Mouse (Mus musculus) lung, postnatal 0 days (tissue): Measurements from ENCODE around the gene Syce1l. TPM values are rescaled to one million over a fixed set of nuclear protein-coding genes. Genes with fewer than 3 reads are reported as not detected.

Experiments
- ATAC-seq: fragments of 200-750 bp; cut with Nextera tagmentation; 2 replicates; pipeline ENCODE4 v1.8.0; 2017; ENCODE audit warnings: moderate library complexity
- DNase-seq: peaks from one replicate; pipeline ENCODE4 v3.0.0-alpha.2; 2016; ENCODE audit warnings: low spot score
- H3K27ac ChIP-seq: fragments of 300-500 bp; sonication (generic); 2 replicates; pipeline ENCODE4 v1.5.1; 2014; ENCODE audit warnings: antibody characterized with exemption, mild to moderate bottlenecking, low read length, mixed read lengths
- H3K27me3 ChIP-seq: fragments of 300-500 bp; sonication (generic); replicated peaks from 2 replicates; pipeline ENCODE4 v1.6.1; 2014; ENCODE audit warnings: low read length, mixed read lengths; ENCODE audit not compliant: insufficient read depth
- H3K36me3 ChIP-seq: fragments of 300-500 bp; sonication (generic); 2 replicates; pipeline ENCODE4 v1.6.1; 2014; ENCODE audit warnings: low read length, mixed read lengths; ENCODE audit not compliant: insufficient read depth
- H3K4me1 ChIP-seq: fragments of 300-500 bp; sonication (generic); 2 replicates; pipeline ENCODE4 v1.6.1; 2014; ENCODE audit warnings: antibody characterized with exemption, low read depth, low read length, mixed read lengths; ENCODE audit not compliant: insufficient read depth
- H3K4me2 ChIP-seq: fragments of 300-500 bp; sonication (generic); replicated peaks from 2 replicates; pipeline ENCODE4 v1.6.1; 2014; ENCODE audit warnings: low read depth, mild to moderate bottlenecking, low read length, moderate library complexity, mixed read lengths
- H3K4me3 ChIP-seq: fragments of 300-500 bp; sonication (generic); 2 replicates; pipeline ENCODE4 v1.5.1; 2014; ENCODE audit warnings: low read depth, low read length
- H3K9ac ChIP-seq: fragments of 300-500 bp; sonication (generic); replicated peaks from 2 replicates; pipeline ENCODE4 v1.6.1; 2014; ENCODE audit warnings: low read depth, mild to moderate bottlenecking
- H3K9me3 ChIP-seq: fragments of 300-500 bp; sonication (generic); 2 replicates; pipeline ENCODE4 v1.6.1; 2016; ENCODE audit warnings: low read length, mixed read lengths
- CTCF ChIP-seq: IDR thresholded peaks from 2 replicates; pipeline ENCODE4 v1.5.1; 2016; ENCODE audit warnings: antibody characterized with exemption, mild to moderate bottlenecking
- EP300 ChIP-seq: IDR thresholded peaks from 2 replicates; pipeline ENCODE4 v1.6.1; 2016; ENCODE audit warnings: antibody characterized with exemption, mild to moderate bottlenecking, control low read depth
- WGBS: fragments of 180-500 bp; shearing (Covaris S2); extraction: QIAGEN DNeasy Blood & Tissue Kit; methylation state at CpG from one replicate; pipeline ENCODE4 v1.1.7; 2014; 5-methylcytosine and 5-hydroxymethylcytosine counted together
- polyA plus RNA-seq: library from polyadenylated mRNA; unstranded; fragments of >200 nt; fragmentation: Nextera tagmentation; extraction: Ambion mirVana; gene quantifications from 2 replicates; pipeline ENCODE4 v1.2.1, GENCODE M21; 2015

The Syce1l gene
- polyA plus RNA-seq: 0.13 TPM in 1 of 2 replicates, not detected in the other

DNA sequence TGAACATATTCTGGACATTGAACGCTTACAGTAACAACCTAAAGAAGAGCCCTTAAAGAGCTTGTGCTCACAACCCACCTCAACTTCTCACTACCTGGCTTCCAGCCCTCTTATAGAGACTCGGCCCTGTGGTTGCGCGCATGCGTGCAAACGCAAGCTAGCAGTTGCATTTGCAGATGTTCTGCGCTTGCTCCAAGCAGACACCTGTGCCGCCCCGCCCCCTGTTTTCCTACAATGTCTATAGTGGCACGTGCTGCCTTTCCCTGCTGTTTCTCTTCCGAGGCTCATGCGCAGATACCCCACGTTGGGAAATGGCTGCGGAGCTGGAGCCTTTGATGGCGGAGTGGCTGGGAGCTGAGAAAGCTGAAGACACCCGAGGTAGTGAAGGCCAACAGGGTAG, at the start of gene Syce1l:
Syce1l (plus strand) TSS at position 288 of the 400 bp plus-strand sequence.
- Histone ChIP-seq H3K27ac (peak within 1 kb of the TSS; percentile 10; the same call in 1 of the 2 replicates), H3K27me3 (no peaks in the 10 kb centered on the region), H3K4me2 (no peak within 1 kb of the TSS), H3K9me3 (no peaks in the 10 kb centered on the region), H3K36me3 (peaks cover 9% of the 10 kb centered on the region; the same call in 1 of the 2 replicates), H3K4me3 (no peak within 1 kb of the TSS), H3K4me1 (no peaks in the 10 kb centered on the region), H3K9ac (no peak within 1 kb of the TSS)
- no peak for TF ChIP-seq CTCF
- no peak for TF ChIP-seq EP300
- ATAC-seq (no peak), DNase-seq (no peak)
- WGBS: 90% methylated on average over 16 of the region's 16 CpGs

DNA sequence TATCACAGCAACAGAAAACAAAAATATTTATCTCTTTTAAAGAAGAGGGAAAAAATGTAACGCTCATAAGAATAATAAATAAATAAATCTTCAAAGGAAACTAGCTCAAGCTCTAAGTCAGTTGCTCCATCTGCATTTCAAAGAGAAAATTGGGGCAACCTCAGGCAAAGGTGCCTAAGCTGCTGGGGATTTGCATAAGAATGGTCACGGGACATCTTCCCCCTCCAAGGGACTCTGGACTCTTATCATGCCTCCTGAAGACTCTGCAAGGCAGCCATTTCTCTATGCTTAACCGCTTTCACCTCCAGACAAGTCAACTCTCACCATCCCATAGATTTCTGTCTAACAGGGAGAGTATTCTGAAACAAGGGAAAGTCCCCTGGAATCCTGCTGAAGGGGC, 44.6 kb upstream of the Syce1l start:
- H3K9me3 ChIP-seq: no peaks in the 10 kb centered on the region
- DNase-seq: no peak
- H3K4me2 ChIP-seq: no peak overlapping the region
- H3K9ac ChIP-seq: no peak overlapping the region
- 50% methylated on average over 3 of the region's 3 CpGs for WGBS
- H3K4me3 ChIP-seq: no peak overlapping the region
- H3K27me3 ChIP-seq: no peaks in the 10 kb centered on the region
- TF ChIP-seq EP300 (no peak), CTCF (no peak)
- no peak overlapping the region for H3K27ac ChIP-seq
- no peak for ATAC-seq
- no peaks in the 10 kb centered on the region for H3K36me3 ChIP-seq
- no peaks in the 10 kb centered on the region for H3K4me1 ChIP-seq

DNA sequence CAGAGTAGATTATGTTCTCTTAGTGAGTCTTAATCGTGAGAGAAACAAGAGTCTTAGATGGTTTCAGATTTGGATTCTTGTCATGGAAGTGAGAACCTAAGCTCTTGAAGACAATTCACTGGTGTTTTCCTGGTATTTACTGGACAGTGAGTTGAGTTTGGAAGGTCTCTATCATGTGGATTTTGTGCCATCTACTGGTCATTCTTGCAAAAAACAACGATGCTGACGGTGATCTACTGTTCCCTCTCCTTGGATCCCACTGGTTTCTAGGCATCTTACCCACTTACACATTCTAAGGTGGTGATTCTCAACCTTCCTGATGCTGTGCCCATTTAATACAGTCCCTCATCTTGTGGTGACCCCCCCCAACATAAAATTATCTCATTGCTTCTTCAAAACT, 10.4 kb upstream of the Syce1l start:
- H3K4me1 ChIP-seq: no peaks in the 10 kb centered on the region; the same call in 1 of the 2 replicates
- ATAC-seq (no peak), DNase-seq (peak; percentile 64)
- no peak overlapping the region for H3K4me3 ChIP-seq
- no peak overlapping the region for H3K4me2 ChIP-seq
- no peaks in the 10 kb centered on the region for H3K36me3 ChIP-seq
- 6% methylated on average over 3 of the region's 3 CpGs for WGBS
- H3K27me3 ChIP-seq: no peaks in the 10 kb centered on the region
- no peak overlapping the region for H3K27ac ChIP-seq
- H3K9me3 ChIP-seq: no peaks in the 10 kb centered on the region
- H3K9ac ChIP-seq: no peak overlapping the region
- TF ChIP-seq CTCF: peak; percentile 79
- TF ChIP-seq EP300: no peak

DNA sequence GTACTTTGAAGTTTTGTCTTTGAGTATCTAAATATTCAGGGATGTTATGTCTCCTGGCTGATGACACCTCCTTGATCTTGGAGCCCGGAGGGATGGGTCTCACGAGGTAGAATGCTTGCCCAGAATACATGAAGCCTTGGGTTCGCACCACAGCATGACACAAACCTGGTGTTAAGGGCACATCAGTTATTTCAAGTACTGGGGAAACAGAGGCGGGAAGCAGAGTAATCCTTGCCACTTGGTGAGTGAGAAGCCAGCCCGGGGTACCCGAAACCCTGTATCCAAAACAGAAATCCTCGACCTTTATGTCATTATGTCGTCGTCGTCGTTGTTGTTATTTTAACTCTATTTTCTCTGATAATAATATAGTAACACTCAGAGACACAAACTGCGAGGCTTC, 8.9 kb upstream of the Syce1l start:
- no peak for ATAC-seq
- WGBS: 29% methylated on average over 12 of the region's 12 CpGs
- TF ChIP-seq CTCF (no peak), EP300 (no peak)
- Histone ChIP-seq H3K27me3 (no peaks in the 10 kb centered on the region), H3K9ac (no peak overlapping the region), H3K9me3 (no peaks in the 10 kb centered on the region), H3K4me1 (no peaks in the 10 kb centered on the region; the same call in 1 of the 2 replicates), H3K4me3 (peak overlapping the region; percentile 71; the same call in 1 of the 2 replicates), H3K36me3 (0 out of 2 replicates have a peak, but pooled peaks cover 4% of the 10 kb centered on the region), H3K27ac (no peak overlapping the region), H3K4me2 (peak overlapping the region; percentile 46)
- no peak for DNase-seq

- no peaks in the 10 kb centered on the region; the same call in 1 of the 2 replicates for H3K4me1 ChIP-seq
- ATAC-seq: peak; percentile 97
- H3K36me3 ChIP-seq: peaks cover 9% of the 10 kb centered on the region; the same call in 1 of the 2 replicates
- peak within 1 kb of the TSS; percentile 95 for H3K4me2 ChIP-seq
- TF ChIP-seq EP300 (peak; percentile 7; the same call in 1 of the 2 replicates), CTCF (no peak)
- H3K9me3 ChIP-seq: no peaks in the 10 kb centered on the region
- H3K9ac ChIP-seq: peak within 1 kb of the TSS; percentile 59
- DNase-seq: peak; percentile 99
- H3K4me3 ChIP-seq: peak within 1 kb of the TSS; percentile 71
- WGBS: under 1% methylated on average over 42 of the region's 42 CpGs
- no peaks in the 10 kb centered on the region for H3K27me3 ChIP-seq
- peak within 1 kb of the TSS; percentile 98 for H3K27ac ChIP-seq
Measured at GRCm38 (mm10) chr8:113634670-113635591, 8.1 kb upstream of the Syce1l start, which contains the start of gene Mon1b. Gene Mon1b (plus strand): TSS chr8:113635587.

DNA sequence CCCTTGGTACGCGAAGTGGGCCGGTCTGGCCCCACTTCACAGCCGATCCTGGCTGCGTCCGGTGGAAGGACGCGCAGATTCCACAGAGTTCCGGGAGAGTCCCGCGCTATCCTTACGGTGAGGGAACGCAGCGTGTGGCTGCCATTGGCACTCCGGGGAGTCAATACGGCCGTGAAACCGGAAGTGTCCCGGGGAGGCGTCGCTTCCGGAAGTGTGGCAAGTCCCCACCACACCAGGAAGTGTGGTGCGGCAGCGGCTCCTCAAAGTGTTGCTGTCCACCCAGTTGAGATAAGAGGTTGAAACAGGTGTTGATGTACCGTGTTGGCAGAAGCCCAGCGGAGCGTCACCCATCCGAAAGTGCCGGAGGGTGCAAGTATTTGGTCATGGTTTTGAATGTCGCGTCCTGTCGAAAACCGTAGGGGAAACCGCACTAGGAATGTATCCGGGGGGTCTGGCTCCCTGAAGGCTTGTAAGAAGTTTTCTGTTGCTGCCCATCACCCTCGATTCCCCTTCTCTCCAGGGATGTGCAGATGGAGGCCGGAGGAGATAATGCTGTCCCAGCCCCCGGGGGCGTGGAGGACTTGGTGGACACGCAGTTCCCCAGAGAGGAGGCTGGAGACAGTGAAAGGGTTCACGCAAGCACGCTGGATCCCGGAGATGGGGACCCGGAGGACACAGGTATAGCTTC, 7.3 kb upstream of the Syce1l start:
- Histone ChIP-seq H3K4me1 (no peaks in the 10 kb centered on the region; the same call in 1 of the 2 replicates), H3K27me3 (no peaks in the 10 kb centered on the region), H3K9ac (peak overlapping the region; percentile 59), H3K4me3 (peak overlapping the region; percentile 71), H3K9me3 (no peaks in the 10 kb centered on the region), H3K4me2 (peak overlapping the region; percentile 95), H3K36me3 (peaks cover 9% of the 10 kb centered on the region; the same call in 1 of the 2 replicates), H3K27ac (peak overlapping the region; percentile 98)
- TF ChIP-seq CTCF: 0 out of 2 replicates have a peak, but pooled peaks have one; percentile 11
- TF ChIP-seq EP300: no peak; the same call in 1 of the 2 replicates
- peak; percentile 75 for ATAC-seq
- DNase-seq: no peak
- WGBS: under 1% methylated on average over 44 of the region's 44 CpGs
